Mouse (Mus musculus) CH12.LX (cell line): ENCODE results near the gene Vps35l. TPM values are rescaled to one million over a fixed set of nuclear protein-coding genes. Genes with fewer than 3 reads are reported as not detected.

ENCODE experiments used
- DNase-seq: peaks from one replicate; pipeline ENCODE4 v3.0.0-alpha.2; 2013; ENCODE audit errors: extremely low read depth
- H3K27ac ChIP-seq: 2 replicates; pipeline ENCODE4 v1.5.1; 2012; ENCODE audit warnings: low read depth, mild to moderate bottlenecking, control low read depth, moderate library complexity; ENCODE audit not compliant: insufficient read depth
- H3K27me3 ChIP-seq: replicated peaks from 2 replicates; pipeline ENCODE3; 2012; ENCODE audit warnings: inconsistent platforms
- H3K36me3 ChIP-seq, 2 experiments: replicated peaks in 1 of 2; 2 replicates each; pipeline versions ENCODE3 to v1.6.1; 2012; ENCODE audit warnings: inconsistent platforms in 1 of 2, low read length in 1 of 2, mild to moderate bottlenecking in 1 of 2, mixed read lengths in 1 of 2, moderate library complexity in 1 of 2; ENCODE audit not compliant: control insufficient read depth in 1 of 2, insufficient read depth in 1 of 2
- H3K4me1 ChIP-seq, 2 experiments: 2 replicates each; pipeline ENCODE4 v1.6.1; 2012; ENCODE audit warnings: inconsistent platforms in 1 of 2, moderate library complexity in 1 of 2; ENCODE audit not compliant: insufficient read depth in 2 of 2, control insufficient read depth in 1 of 2
- H3K4me2 ChIP-seq: 2 replicates; pipeline ENCODE4 v1.6.1; 2012; ENCODE audit warnings: low read depth, mild to moderate bottlenecking, control low read depth; ENCODE audit not compliant: poor library complexity, insufficient read depth, severe bottlenecking
- H3K4me3 ChIP-seq, 3 experiments: fragments of 150-350 bp in 1 of 3; sonication (generic) in 1 of 3; replicated peaks in 1 of 3; 2 replicates each; pipeline versions ENCODE3 to v1.5.1; 2011 to 2012; ENCODE audit warnings: low read depth in 2 of 3, low read length in 2 of 3, mild to moderate bottlenecking in 2 of 3, moderate library complexity in 2 of 3, control low read depth in 1 of 3, improper control_type of control experiment in 1 of 3, inconsistent platforms in 1 of 3, mixed read lengths in 1 of 3; ENCODE audit not compliant: poor library complexity in 1 of 3
- H3K79me2 ChIP-seq: replicated peaks from 2 replicates; pipeline ENCODE4 v1.6.1; 2012; ENCODE audit warnings: mild to moderate bottlenecking, moderate library complexity; ENCODE audit not compliant: control insufficient read depth, poor library complexity, insufficient read depth, severe bottlenecking; ENCODE audit errors: extremely low read depth
- H3K9ac ChIP-seq: 2 replicates; pipeline ENCODE4 v1.6.1; 2012; ENCODE audit warnings: low read depth, mild to moderate bottlenecking, control low read depth, moderate library complexity; ENCODE audit not compliant: insufficient read depth
- H3K9me3 ChIP-seq: replicated peaks from 2 replicates; pipeline ENCODE3; 2012; ENCODE audit warnings: low read length, inconsistent platforms, mixed read lengths
- BHLHE40 ChIP-seq: IDR thresholded peaks from 2 replicates; pipeline ENCODE4 v1.6.1; 2011; ENCODE audit warnings: mild to moderate bottlenecking, low read depth, low read length, improper control_type of control experiment
- GABPA ChIP-seq: IDR thresholded peaks from 2 replicates; pipeline ENCODE4 v1.6.1; 2012; ENCODE audit warnings: low read depth, low read length, improper control_type of control experiment, inconsistent platforms; ENCODE audit not compliant: insufficient replicate concordance
- MAX ChIP-seq: IDR thresholded peaks from 2 replicates; pipeline ENCODE4 v1.6.1; 2011; ENCODE audit warnings: low read length, improper control_type of control experiment
- MAZ ChIP-seq: IDR thresholded peaks from 2 replicates; pipeline ENCODE4 v1.6.1; 2012; ENCODE audit warnings: low read depth, mild to moderate bottlenecking, inconsistent platforms, low read length, improper control_type of control experiment, moderate library complexity
- MEF2A ChIP-seq: IDR thresholded peaks from 2 replicates; pipeline ENCODE4 v1.6.1; 2014; ENCODE audit warnings: low read depth, mild to moderate bottlenecking, inconsistent platforms, low read length, improper control_type of control experiment, borderline replicate concordance
- NELFE ChIP-seq: IDR thresholded peaks from 2 replicates; pipeline ENCODE4 v1.6.1; 2011; ENCODE audit warnings: low read depth, low read length, improper control_type of control experiment
- NRF1 ChIP-seq: IDR thresholded peaks from 2 replicates; pipeline ENCODE4 v1.6.1; 2014; ENCODE audit warnings: low read depth, mild to moderate bottlenecking, inconsistent platforms, low read length, improper control_type of control experiment, moderate library complexity
- POLR2AphosphoS2 ChIP-seq: IDR thresholded peaks from 2 replicates; pipeline ENCODE4 v1.6.1; 2011; ENCODE audit warnings: low read depth, low read length, improper control_type of control experiment
- RAD21 ChIP-seq: IDR thresholded peaks from 2 replicates; pipeline ENCODE4 v1.6.1; 2011; ENCODE audit warnings: low read depth, mild to moderate bottlenecking, low read length, improper control_type of control experiment, moderate library complexity
- SMC3 ChIP-seq: IDR thresholded peaks from 2 replicates; pipeline ENCODE4 v1.6.1; 2011; ENCODE audit warnings: low read depth, low read length, improper control_type of control experiment
- TBP ChIP-seq: conservative IDR thresholded peaks from 2 replicates; pipeline ENCODE4 v1.6.1; 2011; ENCODE audit warnings: low read depth, low read length, improper control_type of control experiment
- TCF12 ChIP-seq: IDR thresholded peaks from 2 replicates; pipeline ENCODE4 v1.6.1; 2014; ENCODE audit warnings: low read depth, mild to moderate bottlenecking, inconsistent platforms, low read length, improper control_type of control experiment
- UBTF ChIP-seq: IDR thresholded peaks from 2 replicates; pipeline ENCODE4 v1.6.1; 2012; ENCODE audit warnings: low read depth, mild to moderate bottlenecking, inconsistent platforms, low read length, improper control_type of control experiment, moderate library complexity
- dilution Hi-C: fragments of 300-500 bp; cut with MboI; formaldehyde crosslinking; loops from 2 replicates; pipeline ENCODE4 v1.14.3; 2020; ENCODE audit warnings: low sequenced_read_pairs; ENCODE audit not compliant: extremely low pct_unique_long_range_greater_than_20kb, extremely low pct_ligation_motif_present
- in situ Hi-C: fragments of 300-500 bp; cut with MboI; formaldehyde crosslinking; loops from 3 replicates; pipeline ENCODE4 v1.14.3; 2019; ENCODE audit warnings: low sequenced_read_pairs, low pct_ligation_motif_present, low pct_unique_long_range_greater_than_20kb, mixed read lengths
- polyA plus RNA-seq: library from polyadenylated mRNA; unstranded; fragments of >175 nt; gene quantifications from 2 replicates; pipeline ENCODE4 v1.2.1, GENCODE M21; 2012; ENCODE audit warnings: low read depth; ENCODE audit not compliant: insufficient read length
- total RNA-seq, 2 experiments: library from RNA; depleted of rRNA; stranded (reverse); fragments of 300-350 nt in 1 of 2; fragments of >200 nt in 1 of 2; gene quantifications; 2 replicates each; pipeline ENCODE4 v1.2.3; 2012 to 2014

The Vps35l gene
- total and polyA plus RNA-seq, 3 experiments: 43.9 to 57.7 (median 54.7) TPM

- DNase-seq: no peak
- no peak overlapping the region for H3K4me3 ChIP-seq
- H3K36me3 ChIP-seq: peaks cover 61 to 88% of the 10 kb centered on the region in 2 experiments
- H3K79me2 ChIP-seq: no peaks in the 10 kb centered on the region; the same call in 1 of the 2 replicates
- no peaks in the 10 kb centered on the region for H3K9me3 ChIP-seq
- dilution Hi-C loops: no loop called here
- peaks cover 0 to 2% of the 10 kb centered on the region in 2 experiments; a peak in 1 of 4 replicates for H3K4me1 ChIP-seq
- no peak overlapping the region for H3K4me2 ChIP-seq
- in situ Hi-C loops: no loop called here
- TF ChIP-seq TBP (no peak), TCF12 (no peak), NRF1 (no peak), MAX (no peak), SMC3 (no peak)
- no peaks in the 10 kb centered on the region for H3K27me3 ChIP-seq
- no peak overlapping the region for H3K9ac ChIP-seq
- H3K27ac ChIP-seq: no peak overlapping the region
These were observed 11.0 kb upstream of the Vps35l start for GRCm38 (mm10) chr7:118728846-118729587.

DNA sequence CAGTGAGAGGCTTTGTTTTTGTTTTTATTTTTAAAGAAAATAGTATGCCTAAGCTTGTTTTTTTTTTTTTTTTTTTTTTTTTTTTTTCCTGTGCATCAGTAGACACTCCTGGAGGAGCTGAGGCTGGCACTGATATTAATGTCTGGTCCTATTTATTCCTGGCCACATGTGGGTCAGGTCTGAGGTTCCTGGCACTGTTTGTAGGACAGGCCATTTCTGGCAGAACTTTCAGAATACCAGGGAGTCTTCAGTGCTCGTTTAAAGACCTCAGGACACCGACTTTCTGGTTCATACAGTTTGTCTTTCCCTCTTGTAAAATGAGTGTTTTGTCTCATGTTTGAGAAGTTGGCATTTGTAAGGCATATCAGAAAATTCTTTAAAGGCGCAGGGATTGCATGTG, 8.2 kb upstream of the Vps35l start:
- Histone ChIP-seq H3K4me3 (no peak overlapping the region), H3K4me2 (no peak overlapping the region), H3K27me3 (no peaks in the 10 kb centered on the region), H3K9me3 (no peaks in the 10 kb centered on the region), H3K9ac (no peak overlapping the region), H3K36me3 (peaks cover 46 to 78% of the 10 kb centered on the region in 2 experiments), H3K4me1 (peaks cover 0 to 2% of the 10 kb centered on the region in 2 experiments; a peak in 1 of 4 replicates), H3K79me2 (no peaks in the 10 kb centered on the region; the same call in 1 of the 2 replicates), H3K27ac (no peak overlapping the region)
- dilution Hi-C loops (no loop called here), in situ Hi-C loops (no loop called here)
- DNase-seq: no peak
- TF ChIP-seq MEF2A (no peak), RAD21 (no peak), SMC3 (no peak), NELFE (no peak), POLR2AphosphoS2 (no peak), MAZ (no peak), UBTF (no peak), GABPA (no peak), BHLHE40 (no peak)
